Mouse (Mus musculus): ENCODE measurements around the gene Tspan5. TPM values are rescaled to one million over a fixed set of nuclear protein-coding genes. Genes with fewer than 3 reads are reported as not detected.

Tspan5 gene
- polyA plus RNA-seq, 2 experiments: 2.0 to 2.9 TPM

- no peak for TF ChIP-seq EP300 (IDR thresholded peaks at IDR 0.05; ENCODE audit: low read depth)
- no peak for TF ChIP-seq CTCF (IDR thresholded peaks at IDR 0.05; ENCODE audit: low read depth)
Observed at GRCm38 (mm10) chr3:138794533-138794932, 52.5 kb downstream of the Tspan5 start.

GRCm38 (mm10) chr3:138795951-138796350, 54.0 kb downstream of the Tspan5 start:
- no peaks in the 10 kb centered on the region for H3K27me3 ChIP-seq (ENCODE audit: control insufficient read depth, insufficient read depth, low read length)
- no peak overlapping the region for H3K9ac ChIP-seq (replicated peaks)
- no peak overlapping the region for H3K27ac ChIP-seq
- WGBS (ENCODE audit: insufficient replicate concordance): 65% methylated on average over 7 of the region's 7 CpGs
- H3K4me3 ChIP-seq (ENCODE audit: insufficient read depth in 1 of 2, low read depth in 2 of 2, low read length in 2 of 2): no peak overlapping the region
- DNase-seq (ENCODE audit: low read depth in 3 of 3, low spot score in 3 of 3): no peak
- H3K36me3 ChIP-seq (replicated peaks; ENCODE audit: control insufficient read depth, insufficient read depth, low read depth): no peaks in the 10 kb centered on the region
- H3K4me2 ChIP-seq (ENCODE audit: low read depth): no peak overlapping the region
- TF ChIP-seq CTCF (IDR thresholded peaks at IDR 0.05; ENCODE audit: low read depth) (no peak), EP300 (IDR thresholded peaks at IDR 0.05; ENCODE audit: low read depth) (no peak)
- no peaks in the 10 kb centered on the region for H3K9me3 ChIP-seq (ENCODE audit: control insufficient read depth, low read length)
- no peaks in the 10 kb centered on the region for H3K4me1 ChIP-seq (replicated peaks; ENCODE audit: control insufficient read depth in 2 of 2, insufficient read depth in 2 of 2, low read length in 1 of 2)
- no peak for ATAC-seq (ENCODE audit: insufficient read depth)

More at GRCm38 (mm10) chr3:138794533-138794932, 52.5 kb downstream of the Tspan5 start:
- H3K9ac ChIP-seq (replicated peaks): no peak overlapping the region
- no peak for DNase-seq (ENCODE audit: low read depth in 3 of 3, low spot score in 3 of 3)
- no peaks in the 10 kb centered on the region for H3K27me3 ChIP-seq (ENCODE audit: control insufficient read depth, insufficient read depth, low read length)
- H3K4me2 ChIP-seq (ENCODE audit: low read depth): no peak overlapping the region
- no peaks in the 10 kb centered on the region for H3K36me3 ChIP-seq (replicated peaks; ENCODE audit: control insufficient read depth, insufficient read depth, low read depth)
- no peak for ATAC-seq (ENCODE audit: insufficient read depth)
- no peak overlapping the region for H3K27ac ChIP-seq
- H3K9me3 ChIP-seq (ENCODE audit: control insufficient read depth, low read length): no peaks in the 10 kb centered on the region
- H3K4me3 ChIP-seq (ENCODE audit: insufficient read depth in 1 of 2, low read depth in 2 of 2, low read length in 2 of 2): no peak overlapping the region
- WGBS (ENCODE audit: insufficient replicate concordance): 77% methylated on average over 8 of the region's 8 CpGs
- H3K4me1 ChIP-seq (replicated peaks; ENCODE audit: control insufficient read depth in 2 of 2, insufficient read depth in 2 of 2, low read length in 1 of 2): no peaks in the 10 kb centered on the region

- TF ChIP-seq CTCF (IDR thresholded peaks at IDR 0.05; ENCODE audit: low read depth) (no peak), EP300 (IDR thresholded peaks at IDR 0.05; ENCODE audit: low read depth) (no peak)
- Histone ChIP-seq H3K27me3 (ENCODE audit: control insufficient read depth, insufficient read depth, low read length) (no peaks in the 10 kb centered on the region), H3K9me3 (ENCODE audit: control insufficient read depth, low read length) (no peaks in the 10 kb centered on the region), H3K9ac (replicated peaks) (no peak overlapping the region), H3K27ac (no peak overlapping the region), H3K4me3 (ENCODE audit: insufficient read depth in 1 of 2, low read depth in 2 of 2, low read length in 2 of 2) (no peak overlapping the region), H3K36me3 (replicated peaks; ENCODE audit: control insufficient read depth, insufficient read depth, low read depth) (no peaks in the 10 kb centered on the region), H3K4me1 (replicated peaks; ENCODE audit: control insufficient read depth in 2 of 2, insufficient read depth in 2 of 2, low read length in 1 of 2) (no peaks in the 10 kb centered on the region), H3K4me2 (ENCODE audit: low read depth) (no peak overlapping the region)
- ATAC-seq (ENCODE audit: insufficient read depth) (no peak), DNase-seq (ENCODE audit: low read depth in 3 of 3, low spot score in 3 of 3) (no peak)
- WGBS (ENCODE audit: insufficient replicate concordance): 7% methylated on average over 3 of the region's 3 CpGs
Observed at GRCm38 (mm10) chr3:138796583-138796982, 54.6 kb downstream of the Tspan5 start.

- WGBS (ENCODE audit: insufficient replicate concordance): 74% methylated on average over 16 of the region's 16 CpGs
- no peak overlapping the region for H3K27ac ChIP-seq
- TF ChIP-seq CTCF (IDR thresholded peaks at IDR 0.05; ENCODE audit: low read depth): no peak
- no peaks in the 10 kb centered on the region for H3K36me3 ChIP-seq (replicated peaks; ENCODE audit: control insufficient read depth, insufficient read depth, low read depth)
- H3K27me3 ChIP-seq (ENCODE audit: control insufficient read depth, insufficient read depth, low read length): no peaks in the 10 kb centered on the region
- no peaks in the 10 kb centered on the region for H3K4me1 ChIP-seq (replicated peaks; ENCODE audit: control insufficient read depth in 2 of 2, insufficient read depth in 2 of 2, low read length in 1 of 2)
- no peak overlapping the region for H3K4me2 ChIP-seq (ENCODE audit: low read depth)
- H3K4me3 ChIP-seq (ENCODE audit: insufficient read depth in 1 of 2, low read depth in 2 of 2, low read length in 2 of 2): no peak overlapping the region
- H3K9me3 ChIP-seq (ENCODE audit: control insufficient read depth, low read length): no peaks in the 10 kb centered on the region
- DNase-seq (ENCODE audit: low read depth in 3 of 3, low spot score in 3 of 3): no peak
- no peak for ATAC-seq (ENCODE audit: insufficient read depth)
- no peak overlapping the region for H3K9ac ChIP-seq (replicated peaks)
Observed at GRCm38 (mm10) chr3:138800664-138801411, 58.8 kb downstream of the Tspan5 start.

- Histone ChIP-seq H3K4me1 (replicated peaks; ENCODE audit: control insufficient read depth in 2 of 2, insufficient read depth in 2 of 2, low read length in 1 of 2) (no peaks in the 10 kb centered on the region), H3K9me3 (ENCODE audit: control insufficient read depth, low read length) (no peaks in the 10 kb centered on the region), H3K9ac (replicated peaks) (no peak overlapping the region), H3K27me3 (ENCODE audit: control insufficient read depth, insufficient read depth, low read length) (no peaks in the 10 kb centered on the region), H3K4me3 (ENCODE audit: insufficient read depth in 1 of 2, low read depth in 2 of 2, low read length in 2 of 2) (no peak overlapping the region), H3K4me2 (ENCODE audit: low read depth) (no peak overlapping the region), H3K36me3 (replicated peaks; ENCODE audit: control insufficient read depth, insufficient read depth, low read depth) (no peaks in the 10 kb centered on the region), H3K27ac (no peak overlapping the region)
- DNase-seq (ENCODE audit: low read depth in 3 of 3, low spot score in 3 of 3) (no peak), ATAC-seq (ENCODE audit: insufficient read depth) (no peak)
- no peak for TF ChIP-seq CTCF (IDR thresholded peaks at IDR 0.05; ENCODE audit: low read depth)
- TF ChIP-seq EP300 (IDR thresholded peaks at IDR 0.05; ENCODE audit: low read depth): no peak
- 77% methylated on average over 6 of the region's 6 CpGs for WGBS (ENCODE audit: insufficient replicate concordance)
Observed at GRCm38 (mm10) chr3:138801661-138802060, 59.7 kb downstream of the Tspan5 start.

All from liver, embryonic 14.5 days (tissue).